12 mouse cellular contexts compared by ENCODE assay signal in genomic region chr5:35141316-35141715, GRCm38 (mm10). TPM values are rescaled to one million over a fixed set of nuclear protein-coding genes. Genes with fewer than 3 reads are reported as not detected.
DNase-seq lines count a peak whose midpoint lies in the region; ATAC-seq and TF ChIP-seq lines count a peak whose summit lies in the region.
"Had no signal": no experiment of that assay in that cellular context is flagged by ENCODE, and none has a peak within 500 bp of the region (broad histone marks: within the 10 kb centered on the region; RNA-seq: fewer than 3 reads in every experiment).

No protein-coding gene starts in this region.

- H3K9me3 ChIP-seq in forebrain, postnatal 0 days (ENCODE audit: low read length): no peaks in the 10 kb centered on the region
- no peaks in the 10 kb centered on the region for H3K9me3 ChIP-seq in midbrain, embryonic 11.5 days (ENCODE audit: control insufficient read depth, low read length)
- H3K9me3 ChIP-seq in heart, embryonic 10.5 days: no peaks in the 10 kb centered on the region
- H3K9me3 ChIP-seq: intestine, embryonic 15.5 days had no signal

- H3K4me1 ChIP-seq in forebrain, postnatal 0 days (ENCODE audit: insufficient read depth): peaks cover 22% of the 10 kb centered on the region
- H3K4me1 ChIP-seq in midbrain, embryonic 11.5 days (ENCODE audit: control insufficient read depth, insufficient read depth, low read length): no peaks in the 10 kb centered on the region; the same call in 1 of the 2 replicates
- H3K4me1 ChIP-seq in heart, embryonic 10.5 days: peaks cover 43% of the 10 kb centered on the region
- H3K4me1 ChIP-seq: intestine, embryonic 15.5 days had no signal

- no peaks in the 10 kb centered on the region for H3K27me3 ChIP-seq in forebrain, postnatal 0 days (ENCODE audit: insufficient read depth, low read length)
- H3K27me3 ChIP-seq in midbrain, embryonic 11.5 days (ENCODE audit: control insufficient read depth, insufficient read depth, low read length): no peaks in the 10 kb centered on the region
- peaks cover 19% of the 10 kb centered on the region; the same call in 1 of the 2 replicates for H3K27me3 ChIP-seq in heart, embryonic 10.5 days (ENCODE audit: insufficient read depth, poor library complexity, severe bottlenecking)
- H3K27me3 ChIP-seq: intestine, embryonic 15.5 days had no signal

- DNase-seq in left cerebral cortex, adult 11 months (ENCODE audit: low spot score): peak; percentile 62
- no peak for DNase-seq in left cerebral cortex, postnatal 4 days
- peak; percentile 33 to 64 for DNase-seq in cerebellum, postnatal 14 days
- DNase-seq in forebrain, postnatal 0 days: peak; percentile 78
- DNase-seq in left cerebral cortex, adult 2 months (ENCODE audit: extremely low spot score in 1 of 2, low spot score in 2 of 2): peak; percentile 37 to 43
- DNase-seq in urinary bladder, adult 2 months (ENCODE audit: low spot score): no peak
- DNase-seq in midbrain, embryonic 11.5 days (ENCODE audit: low spot score, missing footprints): no peak
- no peak for DNase-seq in heart, embryonic 10.5 days (ENCODE audit: low spot score)
- DNase-seq: adrenal gland, postnatal 36 days; embryo, embryonic 11 days had no signal

- TF ChIP-seq CTCF in forebrain, postnatal 0 days (IDR thresholded peaks at IDR 0.05; ENCODE audit: low read depth): no peak
- no peak for TF ChIP-seq CTCF in left cerebral cortex, adult 2 months (IDR thresholded peaks at IDR 0.05)

- intact Hi-C loops in left cerebral cortex, postnatal 4 days (cut with DNase I): no loop called here
- intact Hi-C loops in left cerebral cortex, adult 2 months (cut with DNase I): no loop called here

- no peak overlapping the region for H3K4me2 ChIP-seq in forebrain, postnatal 0 days (ENCODE audit: low read depth)
- no peak overlapping the region for H3K4me2 ChIP-seq in midbrain, embryonic 11.5 days
- H3K4me2 ChIP-seq: intestine, embryonic 15.5 days had no signal

- peak overlapping the region; percentile 42 for H3K27ac ChIP-seq in forebrain, postnatal 0 days (ENCODE audit: low read depth, low read length)
- H3K27ac ChIP-seq in left cerebral cortex, adult 2 months: peak overlapping the region; percentile 57
- no peak overlapping the region for H3K27ac ChIP-seq in midbrain, embryonic 11.5 days (ENCODE audit: low read depth, low read length)
- H3K27ac ChIP-seq in heart, embryonic 10.5 days: no peak overlapping the region
- H3K27ac ChIP-seq: intestine, embryonic 15.5 days; macrophage had no signal

- H3K4me3 ChIP-seq in forebrain, postnatal 0 days (ENCODE audit: low read depth, low read length): no peak overlapping the region
- no peak overlapping the region for H3K4me3 ChIP-seq in left cerebral cortex, adult 2 months
- no peak overlapping the region for H3K4me3 ChIP-seq in midbrain, embryonic 11.5 days (ENCODE audit: low read depth, low read length)
- H3K4me3 ChIP-seq in heart, embryonic 10.5 days: no peak overlapping the region
- H3K4me3 ChIP-seq: intestine, embryonic 15.5 days had no signal

- no peaks in the 10 kb centered on the region for H3K36me3 ChIP-seq in forebrain, postnatal 0 days (ENCODE audit: insufficient read depth)
- H3K36me3 ChIP-seq in midbrain, embryonic 11.5 days (ENCODE audit: control insufficient read depth, insufficient read depth, low read length): no peaks in the 10 kb centered on the region
- no peaks in the 10 kb centered on the region for H3K36me3 ChIP-seq in heart, embryonic 10.5 days
- H3K36me3 ChIP-seq: intestine, embryonic 15.5 days had no signal

- WGBS in forebrain, postnatal 0 days: 20% methylated on average over 3 of the region's 3 CpGs
- 59% methylated on average over 3 of the region's 3 CpGs for WGBS in midbrain, embryonic 11.5 days
- 50% methylated on average over 3 of the region's 3 CpGs for WGBS in heart, embryonic 10.5 days

- peak; percentile 28 for ATAC-seq in forebrain, postnatal 0 days
- ATAC-seq in midbrain, embryonic 11.5 days (ENCODE audit: low FRiP score): no peak
- ATAC-seq: intestine, embryonic 15.5 days had no signal

- H3K9ac ChIP-seq in forebrain, postnatal 0 days: no peak overlapping the region
- no peak overlapping the region for H3K9ac ChIP-seq in midbrain, embryonic 11.5 days (ENCODE audit: low read length)
- H3K9ac ChIP-seq: intestine, embryonic 15.5 days had no signal

RNA-seq across cellular contexts. Expression of gene Lrpap1, which starts 35.8 kb away (rescaled TPM):
- total RNA-seq in left cerebral cortex, postnatal 4 days (2021): 10 to 100 TPM; 73.4 to 83.3 TPM
- total RNA-seq in forebrain, postnatal 0 days (2014; rRNA removed): 96.6 and 99.3 TPM in 2 replicates
- 137 and 150 TPM in 2 replicates for polyA plus RNA-seq in forebrain, postnatal 0 days (2015; fragmentation: Nextera tagmentation; extraction: Ambion mirVana)
- total RNA-seq in left cerebral cortex, adult 2 months (2021): 100 to 1,000 TPM; 137 to 138 TPM
- polyA plus RNA-seq in urinary bladder, adult 2 months (2012; rRNA removed): 64.9 and 79.5 TPM in 2 replicates
- 95.5 and 105 TPM in 2 replicates for polyA plus RNA-seq in midbrain, embryonic 11.5 days (2014; fragmentation: Nextera tagmentation; extraction: Ambion mirVana)
- 114 and 121 TPM in 2 replicates for polyA plus RNA-seq in heart, embryonic 10.5 days (2016; fragmentation: Nextera tagmentation; extraction: Ambion mirVana)

Comparison
In these comparisons a context has a peak if more than half of its experiments do, and no peak if none do; other contexts are left out.
1. DNase-seq: peak in left cerebral cortex, adult 11 months (single experiment), cerebellum, postnatal 14 days (2 of 2), forebrain, postnatal 0 days (single experiment) and left cerebral cortex, adult 2 months (2 of 2); none in left cerebral cortex, postnatal 4 days (single experiment), urinary bladder, adult 2 months (single experiment), midbrain, embryonic 11.5 days (single experiment) and heart, embryonic 10.5 days (single experiment).
2. H3K27ac ChIP-seq: peak in forebrain, postnatal 0 days (single experiment) and left cerebral cortex, adult 2 months (single experiment); none in midbrain, embryonic 11.5 days (single experiment) and heart, embryonic 10.5 days (single experiment).